Mouse (Mus musculus) bone marrow, adult 2 months (tissue): Measurements from ENCODE around the gene Myo15b.

Source experiments
- CTCF ChIP-seq: fragments of 200-500 bp; IDR thresholded peaks from 2 replicates; pipeline ENCODE4 v1.5.1; 2011; ENCODE audit warnings: low read length, control low read depth; ENCODE audit not compliant: control insufficient read depth, insufficient read depth
- POLR2A ChIP-seq: fragments of 200-500 bp; IDR thresholded peaks from 2 replicates; pipeline ENCODE4 v1.6.1; 2011; ENCODE audit warnings: low read depth, mild to moderate bottlenecking, control low read depth, low read length, borderline replicate concordance; ENCODE audit not compliant: control insufficient read depth

- TF ChIP-seq CTCF (no peak), POLR2A (no peak)
Measured at GRCm38 (mm10) chr11:115889159-115889558, 31.0 kb downstream of the Myo15b start.
